Mouse (Mus musculus) thymus, postnatal 0 days (tissue): ENCODE measurements at regions not wholly inside any gene's neighbourhood (a gene's known extent, or its start where the extent isn't known, plus 50 kb on each side); places are given as distances from the start of the nearest gene placed in this dataset.
A peak's percentile ranks its signal among the peaks of the same experiment; 100 is the strongest.

ENCODE experiments used
- DNase-seq: peaks from one replicate; pipeline ENCODE4 v3.0.0-alpha.2; 2015; ENCODE audit warnings: low spot score

DNA sequence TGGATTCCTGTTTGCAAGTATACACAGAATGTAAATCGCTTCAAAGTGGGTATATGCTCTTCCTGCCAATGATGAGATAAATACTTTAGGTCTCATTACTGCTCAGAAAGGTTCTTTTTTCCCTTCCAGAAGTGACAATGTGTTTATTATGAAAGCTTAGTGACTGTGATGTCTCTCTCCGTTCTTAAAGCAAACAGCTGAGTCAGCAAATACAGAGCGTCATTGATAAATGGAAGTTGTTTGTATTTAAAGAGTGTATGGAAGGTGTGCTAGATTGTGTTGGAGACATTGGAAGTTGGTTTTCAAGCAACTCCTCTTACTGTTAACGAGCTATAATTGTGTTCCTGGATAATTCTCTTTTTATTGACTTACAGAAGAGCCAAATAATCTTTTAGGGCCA lies 408.0 kb downstream of the Prr30 start:
- DNase-seq, result no peak

DNA sequence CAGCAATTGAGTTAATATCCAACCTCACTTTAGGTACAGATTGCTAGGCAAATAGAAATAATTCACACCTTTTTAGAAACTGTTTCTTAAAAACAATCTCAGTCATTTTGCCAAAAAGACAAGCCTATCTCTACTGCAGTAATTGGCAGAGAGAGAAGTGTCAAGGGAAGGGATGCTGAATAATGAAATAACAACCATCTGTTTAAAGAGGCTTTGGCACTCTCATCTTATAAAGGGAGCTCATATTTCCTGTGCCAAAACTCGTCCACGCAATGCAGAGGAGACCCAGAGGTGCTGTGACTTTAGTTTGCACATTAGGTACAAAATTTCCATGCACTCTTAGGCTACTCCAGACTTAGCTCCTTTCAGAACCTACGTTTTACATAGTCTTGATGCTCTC lies 418.2 kb downstream of the Prr30 start:
- no peak for DNase-seq

DNA sequence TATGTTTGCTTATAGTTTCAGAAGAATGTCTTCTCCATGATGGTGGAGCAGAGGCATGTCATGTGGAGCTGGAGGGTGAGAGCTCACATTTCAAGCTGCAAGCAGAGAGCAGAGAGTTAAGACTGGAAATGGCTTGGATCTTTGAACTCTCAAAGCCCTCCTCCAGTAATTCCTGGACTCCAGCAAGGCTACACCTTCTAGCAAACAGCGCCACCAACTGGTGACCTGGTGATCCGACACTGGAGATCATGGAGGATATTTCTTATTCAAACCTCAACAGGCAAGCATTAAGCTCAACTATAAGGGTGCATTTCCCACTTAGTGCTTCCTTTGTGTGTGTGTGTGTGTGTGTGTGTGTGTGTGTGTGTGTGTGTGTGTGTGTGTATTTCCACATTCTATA lies 446.2 kb downstream of the Prr30 start:
- peak; percentile 3 for DNase-seq

DNA sequence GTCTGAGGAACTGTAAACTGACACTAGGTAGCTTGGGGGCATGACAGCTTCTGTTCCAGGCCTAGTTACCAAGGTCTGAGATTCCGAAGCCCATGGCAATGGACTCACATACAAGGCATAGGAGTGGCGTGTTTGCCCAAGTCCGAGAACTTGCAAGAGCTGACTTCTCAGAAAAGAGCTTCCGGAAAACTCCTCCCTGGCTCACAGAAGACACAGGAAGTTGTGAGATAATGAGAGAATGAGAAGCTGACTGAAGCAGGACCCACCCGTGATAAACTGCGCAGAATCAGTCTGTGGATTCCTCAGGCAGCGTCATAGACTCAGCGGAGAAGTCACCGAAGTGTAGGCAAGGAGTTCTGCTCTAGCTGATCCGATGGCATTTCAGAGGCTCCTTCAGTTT lies 447.4 kb downstream of the Prr30 start:
- no peak for DNase-seq

DNA sequence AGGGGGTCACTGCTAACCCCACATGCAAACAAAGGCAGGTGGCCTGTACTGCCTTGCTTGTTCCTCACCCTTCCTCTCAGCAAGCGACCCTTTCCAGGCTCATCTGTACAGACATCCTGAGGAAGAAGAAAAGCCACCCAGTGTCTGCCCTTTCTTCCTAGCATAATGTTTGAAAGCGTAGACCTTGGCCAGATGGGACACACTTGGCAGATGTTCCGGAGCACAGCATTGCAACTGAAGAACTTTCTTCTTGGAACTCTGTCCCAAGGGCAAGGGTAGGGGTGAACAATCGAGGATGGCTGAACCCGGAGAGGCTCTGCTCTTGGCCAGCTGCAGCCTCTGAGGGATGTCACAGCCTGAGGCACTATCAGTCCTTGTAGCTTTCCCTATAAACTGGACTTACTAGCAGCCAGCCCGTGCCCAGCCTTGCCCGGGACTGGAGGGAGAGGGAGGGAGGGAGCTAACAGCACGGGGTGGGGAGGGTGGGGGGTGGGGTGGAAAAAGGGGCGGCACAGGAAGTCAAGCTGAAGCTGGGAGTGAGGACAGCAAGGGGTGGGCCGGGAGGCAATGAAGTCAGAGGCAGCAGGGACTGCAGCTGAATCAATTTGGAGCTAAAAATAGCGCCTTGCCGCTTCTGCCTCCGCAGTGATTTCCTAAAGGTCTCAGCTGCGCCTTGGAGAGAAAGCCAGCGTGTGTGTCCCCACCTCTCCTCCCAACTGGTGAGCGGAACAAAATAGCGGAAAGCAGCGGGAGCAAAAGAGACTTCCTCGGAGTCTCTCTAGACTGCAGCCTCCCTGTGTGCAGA lies 450.2 kb downstream of the Prr30 start:
- DNase-seq, result no peak

DNA sequence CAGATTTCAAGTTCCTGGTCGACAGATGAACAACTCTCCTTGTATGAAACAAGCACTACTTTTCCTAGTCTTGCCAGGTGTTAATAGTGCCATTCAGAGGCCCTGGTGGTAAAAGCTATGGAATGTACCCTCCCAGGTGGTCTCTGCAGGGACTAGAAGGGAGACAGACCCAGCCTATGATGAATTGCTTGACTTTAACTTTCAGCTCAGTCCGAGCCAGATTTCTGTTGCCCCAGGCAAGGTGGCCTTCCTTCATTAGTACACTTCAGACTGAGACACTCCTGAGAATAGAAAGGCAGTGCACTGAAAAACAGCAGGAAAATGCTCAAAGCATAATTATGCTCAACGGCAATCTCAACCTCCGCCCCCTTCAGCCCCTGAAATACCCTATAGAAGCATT lies 450.8 kb upstream of the Klf12 start:
- no peak for DNase-seq

DNA sequence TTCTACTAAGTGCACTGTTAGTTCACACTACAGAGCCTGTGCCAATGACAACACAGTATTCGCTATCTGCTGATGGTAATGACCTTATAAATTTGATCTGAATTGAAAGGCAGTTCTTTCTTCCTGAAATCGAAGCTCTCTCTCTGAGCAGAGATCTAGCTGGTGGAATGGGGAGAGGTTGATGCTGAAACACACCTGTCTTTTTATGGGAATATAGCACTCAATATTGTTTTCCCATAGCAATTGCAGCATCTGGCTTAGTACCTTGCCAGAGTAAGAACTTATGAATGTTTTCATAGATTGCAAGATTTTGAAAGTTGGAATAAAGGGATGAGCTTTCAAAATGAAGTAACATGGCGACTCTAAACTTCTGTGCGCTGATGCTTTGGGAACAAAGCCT lies 444.0 kb upstream of the Klf12 start:
- DNase-seq, result no peak

DNA sequence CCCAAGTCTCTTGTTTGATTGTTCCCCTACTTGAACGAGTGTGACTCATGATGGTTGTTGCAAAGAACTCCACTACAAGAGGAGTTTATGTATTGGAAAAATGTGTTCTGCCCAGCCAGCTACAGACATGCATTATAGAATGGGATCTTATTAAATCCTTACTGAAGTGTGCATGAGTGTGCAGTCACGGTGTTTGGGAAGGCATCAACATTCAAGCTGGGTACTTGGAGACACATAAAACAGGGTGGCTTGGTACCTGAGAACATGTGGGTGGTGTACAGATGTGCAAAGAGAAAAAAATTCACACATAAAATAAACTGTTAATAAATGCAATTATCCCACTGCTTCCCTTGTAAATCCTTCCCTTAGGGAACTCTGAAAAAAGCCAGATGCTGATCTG lies 443.2 kb upstream of the Klf12 start:
- DNase-seq, result no peak

DNA sequence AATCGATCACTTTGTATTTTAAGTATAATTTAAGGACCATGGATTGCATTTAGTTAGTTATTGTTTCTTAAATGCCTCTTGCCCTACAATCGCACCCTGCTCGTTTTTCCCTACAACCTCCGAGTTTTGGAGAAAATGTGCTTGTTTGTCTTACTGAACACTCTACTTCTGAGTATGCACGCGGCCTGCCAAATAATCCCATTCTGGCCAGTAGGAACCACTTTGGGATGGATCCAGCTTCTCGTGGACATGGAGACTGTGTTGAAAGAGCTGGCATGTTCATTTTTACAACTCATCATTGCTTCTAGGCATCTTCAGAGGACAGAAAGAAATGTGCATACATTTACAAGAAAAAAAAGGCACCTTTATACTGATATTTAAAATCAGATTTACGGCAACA lies 440.5 kb upstream of the Klf12 start:
- DNase-seq, result no peak

DNA sequence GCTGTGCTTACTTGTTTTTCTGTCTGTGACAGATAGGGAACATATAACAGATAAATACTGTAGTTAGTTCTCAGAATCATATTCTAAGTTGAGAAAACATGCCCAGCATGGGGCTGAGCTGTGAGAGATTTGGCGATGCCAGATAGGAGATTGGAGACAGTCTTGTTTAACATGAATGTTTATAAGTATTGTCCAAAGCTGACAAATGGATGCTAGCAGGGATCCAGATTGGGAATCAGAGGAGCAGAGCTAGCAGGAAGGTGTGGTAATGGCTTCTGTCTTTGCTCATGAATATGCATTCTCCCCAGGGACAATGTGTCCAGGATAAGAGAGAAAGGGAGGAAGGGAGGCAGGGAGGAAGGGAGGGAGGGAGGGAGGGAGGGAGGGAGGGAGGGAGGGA lies 436.2 kb upstream of the Klf12 start:
- no peak for DNase-seq

DNA sequence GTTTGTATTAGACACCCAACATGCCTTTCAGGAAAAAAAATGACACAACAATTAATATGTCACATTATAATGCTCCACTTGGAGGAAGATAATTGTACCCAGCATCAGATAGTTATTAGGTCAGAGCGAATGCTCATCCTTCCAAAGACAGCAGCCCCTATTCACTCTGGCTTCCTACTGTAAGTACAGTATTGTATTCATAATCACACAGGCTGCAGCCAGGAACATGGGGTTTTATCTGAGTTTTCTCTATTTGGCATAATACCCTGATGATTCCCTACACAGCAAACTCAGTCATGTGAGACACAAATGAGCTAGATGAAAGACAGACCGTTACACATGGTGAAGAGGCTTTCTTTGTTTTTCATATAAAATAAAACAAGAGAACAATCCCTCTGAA lies 430.5 kb upstream of the Klf12 start:
- no peak for DNase-seq

DNA sequence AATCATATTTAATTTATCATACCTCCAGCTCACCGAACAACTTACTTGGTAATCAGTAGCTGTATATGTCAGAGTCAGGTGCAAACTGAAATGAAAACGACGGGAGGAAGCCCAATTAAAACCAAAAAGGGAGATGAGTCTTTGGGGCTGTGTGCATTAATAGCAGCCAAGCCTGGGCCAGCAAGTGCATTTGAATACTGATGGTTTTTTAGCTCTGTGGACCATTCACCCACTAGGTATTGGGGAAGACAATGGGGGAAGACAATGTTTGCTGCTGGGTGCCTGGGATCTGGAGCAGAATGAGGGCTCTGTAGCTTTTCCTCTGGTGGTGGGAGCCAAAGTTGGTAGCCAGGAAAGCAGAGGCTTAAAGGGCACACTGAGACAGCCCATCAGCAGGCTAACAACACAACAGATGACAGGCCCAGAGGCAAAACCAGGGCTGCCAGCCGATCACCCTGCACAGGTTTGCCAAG lies 429.6 kb upstream of the Klf12 start:
- no peak for DNase-seq

DNA sequence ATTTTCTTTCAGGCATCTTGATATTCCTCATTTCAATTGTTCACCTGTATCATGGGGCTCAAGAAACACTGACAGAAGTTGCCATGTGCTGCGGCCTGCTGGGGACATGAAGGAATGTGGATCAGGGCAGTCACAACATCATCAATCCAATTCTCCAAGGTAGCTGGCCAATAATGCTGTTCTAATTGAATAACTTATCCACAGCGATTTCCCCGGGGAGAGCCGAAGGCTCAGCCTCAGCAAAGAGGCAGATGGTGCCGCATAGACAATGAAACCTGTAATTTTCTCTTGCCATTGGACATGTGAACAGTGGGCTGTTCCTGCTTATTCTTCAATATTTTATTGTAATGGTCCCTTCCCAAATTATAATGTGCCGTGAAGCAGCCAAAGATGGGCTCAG lies 429.1 kb upstream of the Klf12 start:
- no peak for DNase-seq

DNA sequence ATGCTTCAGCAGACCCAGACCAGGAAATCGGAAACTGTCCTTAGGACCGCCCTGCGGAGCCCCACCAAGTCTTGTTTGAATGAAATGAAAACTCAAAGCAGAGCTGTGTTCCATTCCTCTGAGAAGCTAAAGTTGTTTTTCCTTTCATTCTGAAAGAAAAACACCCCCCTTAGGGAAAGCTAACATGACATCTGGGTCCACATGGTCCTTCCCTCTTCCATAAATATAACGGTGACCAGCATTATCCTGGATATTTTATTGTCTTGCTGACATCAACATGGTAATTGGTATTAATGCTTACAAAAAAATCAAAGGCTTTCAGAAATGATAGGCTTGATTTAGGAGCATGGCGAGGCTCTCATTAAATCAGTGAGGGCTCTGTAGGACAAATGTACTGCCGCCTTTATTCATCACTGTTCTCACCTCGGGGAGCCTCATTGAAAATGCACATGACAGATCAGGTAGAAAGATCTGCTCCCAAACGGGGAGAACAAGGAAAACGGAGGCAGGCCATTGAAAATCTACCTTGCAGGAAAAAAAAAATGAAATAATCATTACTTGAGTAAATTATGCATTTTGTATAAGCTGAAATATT lies 381.0 kb upstream of the Klf12 start:
- DNase-seq, result no peak

DNA sequence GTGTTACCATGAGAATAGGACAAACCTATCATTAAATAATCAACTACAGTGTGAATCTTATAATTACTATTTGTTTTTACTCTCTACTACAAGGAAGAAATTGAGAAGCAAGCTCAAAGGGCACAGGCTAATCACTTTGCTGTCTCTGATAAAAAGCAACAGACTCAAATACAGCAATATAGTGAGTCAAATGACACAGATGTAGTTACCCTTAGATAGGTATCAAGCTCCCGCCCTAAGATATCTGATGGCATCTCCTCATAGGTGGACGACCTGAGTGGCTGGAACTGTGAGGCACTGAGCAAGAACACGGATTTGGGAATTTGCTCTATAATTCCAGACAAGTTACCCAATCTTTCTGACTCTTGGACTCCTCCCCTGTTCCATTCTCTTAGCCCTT lies 379.7 kb upstream of the Klf12 start:
- no peak for DNase-seq

DNA sequence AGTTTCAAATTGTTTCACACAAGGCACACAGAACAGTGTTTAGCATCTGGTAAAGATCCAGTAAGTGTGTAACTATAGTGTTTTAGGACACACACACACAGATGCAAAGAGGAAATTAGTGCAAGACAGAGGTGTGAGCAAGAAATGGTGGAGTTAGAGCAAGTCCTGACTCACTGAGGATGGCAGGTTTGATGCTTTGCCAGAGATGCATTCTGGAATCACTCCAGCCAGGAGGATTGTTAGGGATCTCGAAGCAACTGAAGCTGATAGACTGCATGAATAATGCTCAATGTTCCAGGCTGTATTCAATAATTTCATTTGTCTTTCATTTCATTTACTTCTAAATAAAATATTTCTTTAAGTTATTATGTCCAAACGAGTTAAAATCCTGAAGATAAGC lies 357.6 kb upstream of the Klf12 start:
- no peak for DNase-seq

DNA sequence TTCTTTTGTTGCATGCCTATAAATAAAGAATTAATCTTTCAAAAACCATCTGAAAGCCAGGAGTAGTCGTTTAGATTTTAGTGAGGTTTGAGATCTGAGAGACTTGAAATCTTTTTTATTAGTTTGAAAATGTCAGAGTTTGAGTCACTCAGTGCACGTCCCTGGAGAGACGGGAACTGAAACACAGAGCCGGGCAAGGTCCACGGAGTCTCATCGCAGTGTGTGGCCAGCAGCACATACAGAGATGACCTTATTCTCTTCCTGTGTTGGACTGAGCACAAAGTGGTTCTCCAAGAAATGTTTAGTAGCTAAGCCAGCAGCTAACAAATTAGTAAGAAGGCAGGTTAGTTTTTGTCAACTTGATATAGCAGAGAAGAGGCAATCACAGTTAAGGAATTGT lies 350.0 kb upstream of the Klf12 start:
- DNase-seq, result no peak

DNA sequence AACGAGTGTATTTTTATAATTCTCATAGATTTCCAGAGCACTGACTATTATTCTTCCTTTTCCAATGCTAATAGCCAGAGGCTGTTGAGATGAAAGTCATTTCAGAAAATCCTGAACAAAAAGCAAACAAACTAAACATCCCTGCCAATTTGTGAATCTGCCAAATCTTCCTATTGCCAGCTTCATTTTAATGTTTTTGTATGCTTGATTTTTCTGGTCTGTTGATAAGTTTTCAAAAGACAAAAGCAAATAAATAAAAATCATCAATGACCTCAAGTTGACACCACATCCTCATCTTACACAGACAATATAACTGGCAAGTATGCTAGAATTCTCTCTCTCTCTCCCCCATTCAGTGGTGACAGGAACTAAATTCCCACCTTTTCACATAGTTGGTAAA lies 347.2 kb upstream of the Klf12 start:
- no peak for DNase-seq

DNA sequence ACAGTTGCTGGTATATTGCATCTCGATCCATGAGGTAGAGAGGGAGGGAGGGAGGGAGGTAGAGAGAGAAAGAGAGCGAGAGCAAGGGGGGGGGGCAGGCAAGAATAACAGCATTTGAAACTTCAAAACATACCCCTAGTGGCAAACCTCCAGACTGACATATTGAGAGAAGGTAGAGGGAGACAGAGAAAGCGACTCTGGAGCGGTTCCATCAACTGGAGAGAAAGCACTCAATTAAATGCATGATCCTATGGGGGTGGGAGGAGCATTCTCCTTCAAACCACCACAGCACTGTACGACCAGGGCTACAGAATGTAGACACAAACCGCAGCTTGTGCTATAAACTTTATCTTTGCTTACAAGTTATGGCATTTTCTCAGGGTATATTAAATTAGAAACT lies 345.7 kb upstream of the Klf12 start:
- DNase-seq, result no peak

DNA sequence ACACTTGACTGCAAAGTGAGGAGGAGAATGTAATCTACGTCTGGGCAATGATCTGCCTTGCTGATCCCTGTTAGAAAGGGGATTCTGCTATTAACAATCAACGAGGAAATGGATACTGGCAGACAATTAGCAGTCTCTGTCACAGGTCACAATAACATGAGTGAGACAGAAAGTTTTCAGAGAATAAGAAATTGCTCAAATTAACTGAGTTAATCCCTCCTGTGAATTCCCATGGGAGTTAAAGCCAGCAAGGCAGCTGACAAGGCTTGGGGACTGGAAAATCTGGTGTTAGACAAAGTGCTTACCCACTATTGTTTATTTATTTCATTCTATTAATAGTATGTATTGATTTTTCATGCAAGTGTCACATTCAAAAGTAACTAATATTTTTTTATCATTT lies 343.0 kb upstream of the Klf12 start:
- no peak for DNase-seq

DNA sequence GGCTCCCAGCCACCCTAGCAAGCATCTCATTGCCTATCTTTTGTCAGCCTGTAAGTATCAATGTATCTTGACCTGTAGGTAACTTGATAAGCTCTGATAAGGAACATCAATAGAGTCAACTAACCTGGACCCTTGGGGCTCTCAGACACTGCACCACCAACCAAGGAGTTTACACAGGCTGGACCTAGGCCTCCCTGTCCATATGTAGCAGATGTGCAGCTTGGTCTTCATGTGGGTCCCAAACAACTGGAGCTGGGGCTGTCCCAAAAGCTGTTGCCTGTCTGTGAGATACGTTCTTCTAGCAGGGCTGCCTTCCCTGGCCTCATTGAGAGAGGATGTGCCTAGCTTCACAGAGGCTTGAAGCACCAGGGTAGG lies 335.2 kb upstream of the Klf12 start:
- no peak for DNase-seq

DNA sequence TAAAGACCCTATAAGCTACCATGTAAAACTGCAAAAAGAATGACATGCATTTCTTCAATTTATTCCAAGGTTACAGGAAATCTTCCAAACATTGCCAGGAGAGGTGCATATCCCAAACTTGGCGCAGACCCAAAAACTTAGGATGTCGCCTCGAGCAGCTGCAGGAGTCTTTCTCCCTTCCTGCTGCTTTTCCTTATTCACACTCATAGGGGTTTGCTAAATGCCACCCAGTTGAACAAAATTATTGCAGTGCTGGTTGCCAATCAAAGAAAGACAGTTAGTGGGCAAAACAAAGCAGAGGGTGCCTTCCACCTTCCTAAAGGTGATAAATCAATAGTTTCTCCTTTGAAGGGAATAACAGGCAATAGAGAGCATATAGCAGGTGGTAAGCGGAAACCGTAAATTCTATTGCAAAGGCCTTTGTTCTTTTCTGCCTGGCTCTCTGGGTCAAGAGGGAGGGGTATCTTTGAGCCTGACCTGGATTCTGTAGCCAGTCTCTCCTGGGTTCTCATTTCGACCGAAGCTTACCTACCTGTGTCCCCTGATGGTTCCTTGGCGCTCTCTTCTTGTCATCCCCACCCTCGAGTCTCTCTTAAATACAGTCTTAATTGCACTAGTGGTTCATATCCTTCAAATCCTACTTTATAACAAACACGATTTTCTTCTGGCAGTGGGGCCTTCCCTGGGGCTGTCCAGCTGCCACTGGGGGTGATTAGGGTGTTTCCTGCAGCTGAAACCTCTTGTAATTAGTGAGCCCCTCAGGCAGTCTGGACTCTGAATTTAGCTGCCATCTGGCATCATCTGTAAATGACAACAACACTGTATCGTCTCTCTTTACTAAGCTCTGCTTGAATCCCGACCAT lies 334.5 kb upstream of the Klf12 start:
- DNase-seq, result no peak
